ENCODE assay signal across 26 mouse cellular contexts in genomic region chr15:95890368-95890767, GRCm38 (mm10).
DNase-seq lines count a peak whose midpoint lies in the region; ATAC-seq lines count a peak whose summit lies in the region.
"Had no signal": no experiment of that assay in that cellular context is flagged by ENCODE, and none has a peak within 500 bp of the region (broad histone marks: within the 10 kb centered on the region; RNA-seq: fewer than 3 reads in every experiment).

No protein-coding gene starts in this region.

- ATAC-seq in liver, embryonic 13.5 days (ENCODE audit: low read depth), result peak; percentile 26; the same call in 1 of the 2 replicates
- peak; percentile 26; the same call in 1 of the 2 replicates for ATAC-seq in megakaryocyte progenitor cell, adult 5-6 weeks (replicated peaks; ENCODE audit: poor library complexity)
- no peak for ATAC-seq in hindbrain, embryonic 11.5 days (ENCODE audit: low FRiP score)
- ATAC-seq: forebrain, embryonic 13.5 days; intestine, postnatal 0 days; midbrain, embryonic 13.5 days; Patski had no signal

- no peak overlapping the region for H3K4me2 ChIP-seq in liver, embryonic 13.5 days
- no peak overlapping the region for H3K4me2 ChIP-seq in hindbrain, embryonic 11.5 days (replicated peaks; ENCODE audit: low read depth, low read length)
- H3K4me2 ChIP-seq: forebrain, embryonic 13.5 days; heart, embryonic 15.5 days; hindbrain, embryonic 13.5 days; lung, embryonic 14.5 days; midbrain, embryonic 13.5 days; neural tube, embryonic 13.5 days had no signal

- H3K36me3 ChIP-seq in liver, embryonic 13.5 days, result peaks cover 6% of the 10 kb centered on the region; the same call in 1 of the 2 replicates
- H3K36me3 ChIP-seq in hindbrain, embryonic 11.5 days (ENCODE audit: control insufficient read depth, insufficient read depth, low read length), result no peaks in the 10 kb centered on the region
- H3K36me3 ChIP-seq: G1E had no signal

- H3K4me1 ChIP-seq in liver, embryonic 13.5 days (replicated peaks), result peaks cover 53% of the 10 kb centered on the region
- H3K4me1 ChIP-seq in hindbrain, embryonic 11.5 days (replicated peaks; ENCODE audit: control insufficient read depth, insufficient read depth, low read length), result no peaks in the 10 kb centered on the region

- 0 out of 2 replicates have a peak, but pooled peaks cover 4% of the 10 kb centered on the region for H3K9me3 ChIP-seq in liver, embryonic 13.5 days (replicated peaks)
- H3K9me3 ChIP-seq in hindbrain, embryonic 11.5 days (ENCODE audit: control insufficient read depth, low read length), result no peaks in the 10 kb centered on the region
- H3K9me3 ChIP-seq: forebrain, embryonic 13.5 days; heart, embryonic 10.5 days; hindbrain, embryonic 13.5 days; midbrain, embryonic 13.5 days; neural tube, embryonic 13.5 days had no signal

- H3K27ac ChIP-seq in liver, embryonic 13.5 days, result no peak overlapping the region
- H3K27ac ChIP-seq in hindbrain, embryonic 11.5 days (ENCODE audit: low read depth, low read length), result no peak overlapping the region
- H3K27ac ChIP-seq: forebrain, embryonic 13.5 days; heart, embryonic 10.5 days; heart, embryonic 15.5 days; hindbrain, embryonic 13.5 days; midbrain, embryonic 13.5 days; neural tube, embryonic 13.5 days; stomach, postnatal 0 days had no signal

- WGBS in liver, embryonic 13.5 days (ENCODE audit: insufficient replicate concordance), result 66% methylated on average over 5 of the region's 5 CpGs
- 91% methylated on average over 5 of the region's 5 CpGs for WGBS in hindbrain, embryonic 11.5 days

- no peak overlapping the region for H3K9ac ChIP-seq in liver, embryonic 13.5 days
- H3K9ac ChIP-seq in hindbrain, embryonic 11.5 days (ENCODE audit: low read depth, low read length), result no peak overlapping the region
- H3K9ac ChIP-seq: forebrain, embryonic 13.5 days; heart, embryonic 15.5 days; hindbrain, embryonic 13.5 days; lung, embryonic 14.5 days; midbrain, embryonic 13.5 days; neural tube, embryonic 13.5 days had no signal

- DNase-seq in liver, embryonic 13.5 days, result no peak
- DNase-seq in liver, result no peak
- DNase-seq in CD4-positive helper T cell, adult 2 months (ENCODE audit: low read depth, low spot score), result peak; percentile 41
- DNase-seq in thymus, postnatal 36 days, result peak; percentile 27 to 40
- no peak for DNase-seq in embryo, embryonic 10 days (ENCODE audit: low spot score)
- no peak for DNase-seq in hindbrain, embryonic 11.5 days (ENCODE audit: low spot score)
- DNase-seq: adrenal gland, postnatal 14 days; cerebellum, adult 18-20 months; cerebellum, postnatal 10 days; gastrocnemius, postnatal 10 days; kidney, adult 9 months; kidney, postnatal 10 days; lung, embryonic 14.5 days; lung, postnatal 14 days; right cerebral cortex, postnatal 4 days had no signal

- no peaks in the 10 kb centered on the region for H3K27me3 ChIP-seq in liver, embryonic 13.5 days
- H3K27me3 ChIP-seq in hindbrain, embryonic 11.5 days (ENCODE audit: control insufficient read depth, insufficient read depth, low read length), result no peaks in the 10 kb centered on the region
- H3K27me3 ChIP-seq: forebrain, embryonic 13.5 days; heart, embryonic 15.5 days; hindbrain, embryonic 13.5 days; midbrain, embryonic 13.5 days; neural tube, embryonic 13.5 days; Patski had no signal

- H3K4me3 ChIP-seq in liver, embryonic 13.5 days (replicated peaks), result no peak overlapping the region
- no peak overlapping the region for H3K4me3 ChIP-seq in hindbrain, embryonic 11.5 days (ENCODE audit: low read depth, low read length)
- H3K4me3 ChIP-seq: forebrain, embryonic 13.5 days; heart, embryonic 10.5 days; heart, embryonic 15.5 days; hindbrain, embryonic 13.5 days; midbrain, embryonic 13.5 days; neural tube, embryonic 13.5 days had no signal

Comparison
In these comparisons a context has a peak if more than half of its experiments do, and no peak if none do; other contexts are left out.
1. DNase-seq: peak in CD4-positive helper T cell, adult 2 months (single experiment) and thymus, postnatal 36 days (2 of 2); none in liver, embryonic 13.5 days (single experiment), liver (single experiment), embryo, embryonic 10 days (single experiment) and hindbrain, embryonic 11.5 days (single experiment).